Mouse (Mus musculus) left cerebral cortex, postnatal 36 days (tissue): ENCODE data around the gene Ccdc86. TPM values are rescaled to one million over a fixed set of nuclear protein-coding genes. Genes with fewer than 3 reads are reported as not detected.

Experiments
- DNase-seq, 2 experiments: peaks; one replicate each; pipeline ENCODE4 v3.0.0; 2021 to 2022; ENCODE audit warnings: low spot score in 2 of 2, mixed read lengths in 1 of 2
- intact Hi-C: fragments of 180-260 bp; cut with DNase I; formaldehyde crosslinking; loops from one replicate; pipeline ENCODE4 v1.15.1; 2025
- total RNA-seq, 2 experiments: library from RNA; stranded (reverse); gene quantifications; 2 replicates each; pipeline ENCODE4 v1.2.3; 2021

Ccdc86 gene
- total RNA-seq, 2 experiments from 2014 or later: 8.2 to 9.1 TPM

DNA sequence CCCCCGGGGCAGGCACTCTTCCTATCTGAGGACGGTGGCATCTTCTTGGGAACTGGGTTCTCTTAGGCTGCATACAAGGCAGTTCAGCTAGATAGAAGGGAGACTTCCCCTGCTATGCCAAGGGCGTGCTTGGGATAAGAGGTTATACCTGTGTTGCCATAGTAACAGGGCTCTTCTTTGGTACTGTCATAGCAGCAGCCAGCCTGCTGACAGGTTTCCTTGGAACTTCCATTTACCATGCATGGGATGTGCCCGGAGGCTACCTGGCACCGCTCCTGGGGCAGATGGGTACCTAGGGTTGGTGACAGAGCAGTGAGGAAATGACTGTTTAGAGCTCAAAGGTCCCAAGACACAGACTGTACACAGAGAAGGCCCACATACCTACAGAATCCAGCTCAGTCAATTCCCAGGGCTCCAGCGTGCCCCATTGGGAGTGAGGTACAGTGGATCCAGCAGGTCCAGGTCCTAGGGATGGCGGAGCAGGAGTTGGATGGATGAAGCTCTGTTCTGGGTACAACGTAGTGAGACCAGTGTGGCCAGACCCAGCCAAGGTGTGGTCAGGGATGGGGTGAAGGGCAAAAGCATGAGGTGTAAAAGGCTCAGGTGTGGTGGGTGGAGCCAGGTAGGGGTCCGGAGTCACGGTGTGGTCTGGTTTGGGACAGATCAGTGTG is 30.6 kb downstream of the Ccdc86 start:
- DNase-seq: no peak
- intact Hi-C loops: no loop called here

DNA sequence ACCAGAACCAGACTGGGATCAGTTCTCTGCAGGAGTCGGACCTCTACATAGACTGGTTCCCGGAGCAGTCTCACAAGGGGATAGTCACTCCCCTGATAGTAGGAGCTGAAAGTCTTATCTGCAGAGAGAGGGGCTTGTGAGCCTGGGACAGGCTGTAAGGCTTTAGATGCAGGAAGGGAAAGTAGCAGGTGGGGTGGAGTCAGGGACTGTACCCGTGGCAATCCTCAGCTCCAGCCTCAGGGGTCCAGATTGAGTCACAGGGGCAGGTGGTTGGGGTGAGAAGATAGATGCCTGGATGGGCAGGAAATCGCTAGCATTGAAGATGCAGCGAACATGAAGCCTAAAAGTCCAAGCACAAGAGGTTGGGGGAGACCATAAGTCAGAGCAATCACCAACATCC is 32.6 kb downstream of the Ccdc86 start:
- DNase-seq: no peak
- intact Hi-C loops: no loop called here

DNA sequence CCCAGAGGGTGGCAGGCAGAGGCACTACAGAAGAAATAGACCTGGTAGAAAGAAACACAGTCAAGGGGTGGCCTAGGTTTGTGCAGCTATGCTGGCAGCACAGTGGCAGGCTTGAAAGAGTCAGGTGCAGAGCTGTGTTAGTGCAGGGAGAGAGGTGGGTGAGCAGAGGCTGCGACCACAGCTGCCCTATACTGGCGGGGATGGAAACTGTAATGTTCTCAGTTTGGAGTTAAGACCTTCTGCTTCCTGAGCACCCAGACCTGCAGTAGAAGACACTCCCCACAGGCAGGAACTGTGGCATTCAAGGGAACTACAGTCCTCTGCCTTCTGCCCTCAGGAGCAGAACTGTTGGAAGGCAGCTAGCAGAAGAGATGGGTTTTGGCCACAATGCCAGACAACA is 34.2 kb downstream of the Ccdc86 start:
- intact Hi-C loops: no loop called here

DNA sequence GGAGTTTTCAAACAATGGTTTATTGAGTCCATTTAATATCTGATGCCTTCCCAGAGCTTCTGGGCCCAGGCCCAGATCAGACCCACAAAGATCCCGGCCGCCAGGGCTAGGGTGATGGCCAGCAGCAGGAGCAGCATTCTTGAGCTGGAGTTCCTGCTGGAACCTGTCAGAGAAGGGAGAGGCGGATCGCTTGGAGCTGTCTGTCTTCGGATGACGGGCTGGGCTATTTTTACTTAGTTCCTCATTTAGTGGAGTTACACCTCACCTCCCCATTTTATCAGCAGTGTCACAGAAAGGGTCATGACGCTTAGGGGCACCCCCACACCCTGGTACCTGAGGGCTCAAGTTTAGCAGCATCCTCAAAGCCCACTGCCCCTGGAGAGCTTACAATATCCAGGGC is 34.8 kb downstream of the Ccdc86 start:
- intact Hi-C loops: no loop called here
- no peak for DNase-seq

More for the DNA sequence above, 34.2 kb downstream of the Ccdc86 start:
- DNase-seq: no peak

DNA sequence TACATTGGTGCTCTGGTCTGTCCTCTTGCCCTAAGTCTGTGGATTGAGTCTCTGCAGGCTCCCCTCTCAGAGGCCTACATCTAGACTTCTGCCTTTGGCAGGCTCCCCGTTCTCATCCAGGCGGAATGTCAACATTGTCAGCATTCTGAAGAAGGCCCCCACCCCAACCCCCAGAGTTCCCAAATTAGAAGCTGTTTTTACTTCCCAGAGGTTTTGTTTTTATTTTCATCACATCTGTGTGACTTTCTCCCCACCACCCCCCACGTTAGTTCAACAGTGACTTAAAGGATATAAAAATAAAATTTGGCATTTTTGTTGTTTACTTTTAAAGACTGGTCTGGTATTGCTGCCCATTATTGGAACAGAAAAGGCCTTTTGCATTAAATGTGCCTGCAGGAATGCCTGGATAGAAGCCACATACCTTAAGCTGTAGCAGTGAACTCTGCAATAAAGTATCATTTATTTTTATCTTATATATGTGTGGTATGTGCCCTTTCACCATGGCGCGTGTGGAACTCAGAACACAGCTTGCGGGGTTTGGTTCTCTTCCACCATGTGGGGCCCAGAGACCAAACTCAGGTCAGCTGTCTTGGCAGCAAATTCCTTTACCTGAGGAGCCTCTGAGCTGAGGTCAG is 39.9 kb downstream of the Ccdc86 start:
- DNase-seq: no peak
- intact Hi-C loops: loop anchor here (2.0 kb wide), 1 partner anchor 50 kb away; no protein-coding TSS in a partner anchor

DNA sequence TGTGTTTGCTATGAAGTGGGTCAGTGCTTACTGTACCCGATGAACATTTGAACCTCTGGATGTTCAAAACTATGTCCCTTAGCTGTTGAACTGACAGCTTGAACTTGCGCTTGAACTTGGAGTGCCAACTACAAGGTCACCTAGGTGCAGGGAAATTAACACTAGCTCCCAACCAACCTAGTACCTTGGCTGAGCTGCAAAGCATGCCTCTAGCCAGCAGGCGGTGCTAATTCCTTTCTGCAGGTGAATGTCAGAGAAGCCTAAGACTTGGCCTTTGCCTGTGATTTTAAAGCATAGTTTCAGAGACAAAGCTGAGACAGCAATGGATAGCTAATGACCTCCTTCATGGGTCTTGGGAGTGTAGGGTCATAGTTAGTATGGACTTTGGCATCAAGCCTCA is 41.2 kb downstream of the Ccdc86 start:
- intact Hi-C loops: loop anchor here (2.0 kb wide), 1 partner anchor 51 kb away; no protein-coding TSS in a partner anchor

DNA sequence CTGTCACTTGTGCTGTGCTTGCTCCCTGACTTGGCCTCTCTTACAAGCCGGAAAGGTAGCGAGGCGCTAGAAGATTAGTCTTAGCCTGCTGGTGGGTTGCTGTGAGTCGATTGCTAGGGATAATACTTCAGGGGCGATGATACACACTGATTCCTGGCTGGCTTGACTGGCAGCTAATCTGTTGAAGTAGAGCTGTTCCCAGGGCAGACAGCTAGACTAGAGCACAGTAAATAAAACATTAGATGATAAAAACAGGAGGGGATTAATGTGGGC is 43.4 kb downstream of the Ccdc86 start:
- DNase-seq: no peak
- intact Hi-C loops: no loop called here

More for the DNA sequence above, 41.2 kb downstream of the Ccdc86 start:
- DNase-seq: peak; percentile 25 to 55

DNA sequence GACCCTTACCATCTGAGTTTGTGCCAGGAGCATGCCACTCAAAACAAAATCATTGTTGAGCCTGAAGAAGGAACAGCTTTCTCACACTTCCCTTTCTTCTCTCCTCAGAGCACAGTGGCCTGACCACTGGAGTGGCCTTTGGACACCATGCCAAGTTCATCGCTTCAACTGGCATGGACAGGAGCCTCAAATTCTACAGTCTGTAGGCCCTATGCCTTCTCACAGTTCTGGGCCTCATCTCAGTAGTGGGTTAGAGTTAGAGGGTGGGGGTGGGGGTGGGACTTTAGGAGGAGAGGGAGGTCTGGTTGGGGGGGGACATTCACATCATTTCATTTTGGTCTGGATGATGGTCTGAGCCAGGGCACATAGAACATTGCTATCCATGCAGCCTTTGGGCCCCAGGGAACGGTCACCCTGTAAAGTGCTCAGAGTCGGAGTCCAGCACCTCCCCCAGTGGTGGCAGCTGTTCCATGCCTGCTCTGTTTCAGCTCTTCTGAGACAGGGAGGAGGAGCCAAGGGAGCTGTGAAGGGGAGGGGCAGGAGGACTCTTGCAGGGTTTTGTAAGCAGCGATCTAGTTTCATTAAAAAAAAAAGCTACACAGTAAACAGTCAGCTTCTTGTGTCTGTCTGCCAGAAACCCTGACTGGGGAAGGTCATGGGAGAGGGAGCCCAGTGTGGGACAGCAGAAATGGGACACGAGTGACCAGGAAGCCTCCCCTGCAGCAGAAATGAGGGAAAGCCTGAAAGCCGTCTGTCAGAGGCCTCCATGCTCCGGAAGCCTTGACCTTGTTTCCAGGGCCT is 43.9 kb downstream of the Ccdc86 start:
- intact Hi-C loops: no loop called here

DNA sequence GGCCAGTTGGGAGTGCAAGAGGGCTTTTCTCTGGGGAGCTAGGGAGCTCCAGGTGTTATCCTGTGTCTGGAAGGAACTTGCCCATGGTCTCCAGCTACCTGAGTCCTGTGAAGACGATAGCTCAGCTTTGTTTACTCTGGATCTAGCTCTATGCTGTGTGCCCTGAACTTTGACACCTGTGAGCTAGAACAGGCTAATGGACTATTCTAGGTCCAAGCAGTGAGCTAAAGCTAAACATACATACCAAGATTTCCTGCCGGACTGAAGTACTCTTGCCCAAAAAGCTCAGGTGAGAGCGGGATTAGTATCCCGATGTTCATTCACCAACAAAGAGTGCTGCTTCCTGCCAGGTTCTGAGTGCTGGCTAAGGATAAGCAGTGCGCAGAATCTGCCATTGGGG is 44.6 kb downstream of the Ccdc86 start:
- DNase-seq: no peak

More for the DNA sequence above, 43.9 kb downstream of the Ccdc86 start:
- DNase-seq: peak; percentile 31 to 51

DNA sequence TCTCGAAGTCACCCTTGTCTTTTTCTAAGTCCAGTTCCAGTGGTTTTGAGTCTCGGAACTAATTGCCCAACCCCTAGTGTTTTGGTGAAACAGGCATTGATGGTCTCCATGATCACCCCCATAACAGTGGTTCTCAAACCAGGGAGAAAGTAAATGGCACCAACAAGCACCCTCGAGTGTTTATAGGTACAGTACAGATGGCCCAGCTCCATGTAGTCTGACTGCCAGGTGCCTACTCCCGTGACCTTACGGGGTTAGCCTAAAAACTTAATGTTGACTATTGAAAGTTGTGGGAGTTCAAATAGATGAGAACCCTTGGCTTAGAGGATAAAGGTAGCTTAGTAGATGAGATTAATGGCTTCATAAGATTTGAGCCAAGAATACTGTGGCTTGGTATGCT is 48.0 kb downstream of the Ccdc86 start:
- intact Hi-C loops: no loop called here
- no peak for DNase-seq

More for the DNA sequence above, 44.6 kb downstream of the Ccdc86 start:
- intact Hi-C loops: no loop called here

DNA sequence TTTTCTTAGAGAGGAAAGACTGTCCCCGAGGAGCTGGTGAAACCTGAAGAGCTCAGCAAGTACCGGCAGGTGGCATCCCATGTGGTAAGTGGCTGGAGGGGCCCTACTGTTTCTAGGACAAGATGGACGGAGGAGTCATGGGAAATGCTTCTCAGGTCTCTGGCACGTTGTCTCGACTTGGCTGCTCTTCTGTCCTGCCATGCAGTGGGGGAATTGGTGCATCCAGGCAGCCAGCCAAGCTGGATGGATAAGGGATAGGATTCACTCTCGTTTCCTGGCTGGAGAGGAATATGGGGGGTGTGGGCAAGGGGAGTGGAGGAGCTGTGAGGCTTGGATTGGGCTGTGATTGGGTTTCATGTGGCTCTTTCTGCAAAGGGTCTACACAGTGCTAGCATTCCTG is 48.8 kb downstream of the Ccdc86 start:
- intact Hi-C loops: no loop called here
- no peak for DNase-seq

DNA sequence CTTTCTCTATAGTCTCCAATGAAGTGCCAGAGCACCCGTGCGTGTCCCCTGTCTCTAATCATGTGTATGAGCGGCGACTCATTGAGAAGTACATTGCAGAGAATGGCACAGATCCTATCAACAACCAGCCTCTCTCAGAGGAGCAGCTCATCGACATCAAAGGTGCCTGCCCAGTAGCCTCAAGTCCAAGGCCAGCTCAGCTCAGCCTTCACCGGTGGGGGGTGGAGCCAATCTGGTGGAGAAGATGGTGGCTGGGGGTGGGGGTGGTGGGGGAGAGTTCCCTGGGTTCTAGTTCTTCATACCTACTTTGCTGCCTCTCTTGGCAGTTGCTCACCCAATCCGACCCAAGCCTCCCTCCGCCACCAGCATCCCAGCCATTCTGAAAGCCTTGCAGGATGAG is 51.6 kb downstream of the Ccdc86 start:
- intact Hi-C loops: no loop called here
- no peak for DNase-seq

DNA sequence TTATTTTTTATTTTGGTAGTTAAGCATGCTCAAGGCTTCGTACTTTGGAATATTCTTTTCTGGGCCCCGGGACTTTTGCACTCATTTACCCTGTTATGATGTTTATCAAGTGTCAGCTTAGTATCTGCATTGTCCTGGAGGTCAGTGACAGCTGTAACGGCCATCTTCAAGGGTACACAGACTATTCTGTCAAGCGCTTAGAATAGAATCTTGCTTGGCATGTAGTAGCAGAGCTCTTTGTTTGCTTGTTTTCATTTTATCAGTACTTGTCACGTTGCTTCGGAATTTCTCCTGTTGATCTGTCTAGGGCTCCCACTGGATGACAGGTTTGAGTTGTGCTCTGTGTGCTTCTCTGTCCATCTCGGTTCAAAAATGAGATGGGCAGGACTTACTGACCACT is 52.2 kb downstream of the Ccdc86 start:
- intact Hi-C loops: no loop called here
- no peak for DNase-seq

DNA sequence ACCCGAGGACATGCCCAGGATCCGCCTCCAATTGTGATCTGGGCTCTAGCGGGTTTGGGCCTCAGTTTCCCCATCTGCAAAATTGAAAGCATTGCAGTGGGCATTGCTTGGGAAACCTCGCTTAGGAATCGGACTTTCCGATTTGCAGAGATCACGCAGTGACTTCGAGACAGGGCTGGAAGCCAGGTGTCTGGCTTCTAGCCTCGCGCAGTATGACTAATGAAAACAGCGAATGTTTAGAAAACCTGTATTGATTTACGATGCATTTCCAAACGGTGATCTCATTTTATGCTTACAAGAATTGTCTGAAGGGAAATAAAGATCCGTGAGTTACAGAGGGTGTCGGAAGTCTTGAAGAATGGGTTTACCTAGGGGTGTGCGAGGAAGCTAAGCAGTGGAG is 53.4 kb downstream of the Ccdc86 start:
- intact Hi-C loops: loop anchor here (2.0 kb wide), 2 partner anchors 15 to 53 kb away; partner anchors contain the start of gene Ccdc86
- DNase-seq: no peak

DNA sequence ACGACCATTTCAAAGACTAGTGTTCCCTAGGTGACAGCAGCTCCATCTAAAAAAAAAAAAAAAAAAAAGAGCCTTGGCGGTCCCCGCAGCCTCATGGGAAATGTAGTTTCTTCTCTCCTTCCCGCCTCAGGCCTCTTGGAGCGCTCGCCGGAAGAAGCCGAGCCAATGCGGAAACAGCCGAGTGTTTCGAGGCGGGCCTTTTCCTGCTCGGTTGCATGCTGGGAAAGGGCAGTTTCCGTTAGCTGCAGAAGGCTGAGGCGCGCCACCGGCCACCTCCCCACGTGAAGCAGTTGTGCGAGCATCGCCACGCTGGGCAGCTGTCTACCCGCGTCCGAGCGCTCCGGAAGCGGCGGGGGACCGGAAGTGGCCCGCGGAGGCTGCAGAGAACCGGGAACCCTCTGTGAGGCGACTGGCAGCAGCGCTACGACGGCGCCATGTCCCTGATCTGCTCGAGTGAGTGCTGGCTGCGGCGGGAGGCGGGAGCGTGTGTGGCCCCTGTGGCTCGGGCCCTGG is 54.0 kb downstream of the Ccdc86 start, which contains the start of gene Prpf19:
Gene Prpf19 (plus strand): TSS at position 216 of the 513 bp plus-strand sequence.
- DNase-seq: peak; percentile 99
- intact Hi-C loops: loop anchor here (2.0 kb wide), 2 partner anchors 14 to 54 kb away; partner anchors contain the start of gene Ccdc86

DNA sequence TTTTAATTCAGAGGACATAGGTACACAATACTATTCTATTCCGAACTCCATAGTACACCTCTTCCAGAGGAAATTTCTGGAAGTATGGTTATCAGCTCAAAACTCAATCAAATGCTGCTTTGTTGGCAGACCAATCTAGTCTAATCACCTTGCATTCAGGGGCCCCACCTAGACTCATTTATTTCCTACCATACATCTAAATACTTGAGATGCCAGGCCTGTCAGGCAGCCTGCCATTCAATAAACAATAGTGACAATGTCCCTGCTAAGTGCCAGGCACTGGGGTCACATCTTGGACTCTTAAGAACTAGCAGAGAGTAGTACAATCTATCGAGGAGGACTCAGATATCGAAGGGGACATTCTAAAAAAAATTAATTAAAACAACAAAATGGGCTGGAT is 56.9 kb downstream of the Ccdc86 start:
- no peak for DNase-seq
- intact Hi-C loops: no loop called here
